ENCODE assay signal across 18 mouse cellular contexts in the genomic region with DNA sequence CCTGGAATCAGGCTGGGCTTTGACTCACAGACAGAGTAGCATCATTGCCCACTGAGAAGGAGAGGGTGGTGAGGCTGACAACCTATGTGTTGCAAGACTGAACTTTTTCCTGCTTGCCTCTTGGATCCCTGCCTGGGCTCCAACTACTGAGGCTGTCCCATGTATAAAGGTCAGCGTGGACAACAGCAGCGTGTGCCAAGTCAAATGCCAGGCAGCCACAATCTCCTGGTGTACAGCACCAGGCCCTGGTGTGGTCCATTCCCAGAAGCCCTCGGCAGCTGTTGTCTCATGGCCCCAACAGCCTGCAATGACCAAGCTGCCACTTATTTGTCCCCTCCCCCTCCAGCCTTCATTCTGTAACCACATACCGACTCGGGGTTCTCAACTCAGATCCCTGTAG. TPM values are rescaled to one million over a fixed set of nuclear protein-coding genes. Genes with fewer than 3 reads are reported as not detected.
DNase-seq lines count a peak whose midpoint lies in the region; ATAC-seq and TF ChIP-seq lines count a peak whose summit lies in the region.
"Had no signal": no experiment of that assay in that cellular context is flagged by ENCODE, and none has a peak within 500 bp of the region (broad histone marks: within the 10 kb centered on the region; RNA-seq: fewer than 3 reads in every experiment).

No protein-coding gene starts in this region.

- H3K27me3 ChIP-seq in hindbrain, embryonic 15.5 days = no peaks in the 10 kb centered on the region
- H3K27me3 ChIP-seq in hindbrain, postnatal 0 days (ENCODE audit: insufficient read depth, low read length) = no peaks in the 10 kb centered on the region
- H3K27me3 ChIP-seq: heart, embryonic 15.5 days; limb, embryonic 15.5 days; midbrain, embryonic 12.5 days had no signal

- no peak overlapping the region for H3K4me2 ChIP-seq in hindbrain, embryonic 15.5 days
- H3K4me2 ChIP-seq in hindbrain, postnatal 0 days (ENCODE audit: low read depth, low read length) = no peak overlapping the region
- H3K4me2 ChIP-seq: heart, embryonic 15.5 days; limb, embryonic 15.5 days; midbrain, embryonic 12.5 days had no signal

- no peaks in the 10 kb centered on the region for H3K4me1 ChIP-seq in hindbrain, embryonic 15.5 days (replicated peaks)
- H3K4me1 ChIP-seq in hindbrain, postnatal 0 days (ENCODE audit: insufficient read depth, low read length) = no peaks in the 10 kb centered on the region
- H3K4me1 ChIP-seq: hindbrain, embryonic 10.5 days; limb, embryonic 15.5 days; midbrain, embryonic 12.5 days had no signal

- no peaks in the 10 kb centered on the region for H3K9me3 ChIP-seq in hindbrain, embryonic 15.5 days
- H3K9me3 ChIP-seq in hindbrain, postnatal 0 days (ENCODE audit: low read length) = no peaks in the 10 kb centered on the region
- H3K9me3 ChIP-seq: G1E; heart, embryonic 15.5 days; hindbrain, embryonic 10.5 days; limb, embryonic 15.5 days; midbrain, embryonic 12.5 days had no signal

- peaks cover 10% of the 10 kb centered on the region for H3K36me3 ChIP-seq in hindbrain, embryonic 15.5 days
- peaks cover 13% of the 10 kb centered on the region for H3K36me3 ChIP-seq in hindbrain, postnatal 0 days (ENCODE audit: insufficient read depth, low read length)

- ATAC-seq in hindbrain, embryonic 15.5 days (ENCODE audit: low FRiP score, low read depth) = peak; percentile 4; the same call in 1 of the 2 replicates
- no peak for ATAC-seq in hindbrain, postnatal 0 days
- ATAC-seq: activated CD4-positive, CD25-positive, alpha-beta regulatory T cell, adult 4 months had no signal

- no peak overlapping the region for H3K4me3 ChIP-seq in hindbrain, embryonic 15.5 days
- H3K4me3 ChIP-seq in hindbrain, postnatal 0 days (ENCODE audit: low read length) = no peak overlapping the region
- H3K4me3 ChIP-seq: heart, embryonic 15.5 days; hindbrain, embryonic 10.5 days; limb, embryonic 15.5 days; midbrain, embryonic 12.5 days had no signal

- no peak overlapping the region for H3K9ac ChIP-seq in hindbrain, embryonic 15.5 days
- H3K9ac ChIP-seq in hindbrain, postnatal 0 days (replicated peaks; ENCODE audit: low read length) = no peak overlapping the region
- H3K9ac ChIP-seq: heart, embryonic 15.5 days; limb, embryonic 15.5 days; midbrain, embryonic 12.5 days had no signal

- 89% methylated on average over 5 of the region's 5 CpGs for WGBS in hindbrain, embryonic 15.5 days
- 83% methylated on average over 5 of the region's 5 CpGs for WGBS in hindbrain, postnatal 0 days

- H3K27ac ChIP-seq in hindbrain, embryonic 15.5 days (replicated peaks) = no peak overlapping the region
- H3K27ac ChIP-seq in hindbrain, postnatal 0 days = no peak overlapping the region
- H3K27ac ChIP-seq: heart, embryonic 15.5 days; hindbrain, embryonic 10.5 days; limb, embryonic 15.5 days; macrophage; midbrain, embryonic 12.5 days had no signal

- no peak for TF ChIP-seq CTCF in hindbrain, postnatal 0 days (IDR thresholded peaks at IDR 0.05; ENCODE audit: low read depth)

- no peak for DNase-seq in hindbrain, postnatal 0 days (ENCODE audit: low spot score)
- peak; percentile 63 to 69 for DNase-seq in lung, adult 18-20 months
- no peak for DNase-seq in lung, postnatal 10 days
- DNase-seq in adrenal gland, adult 8-10 months = peak; percentile 57
- DNase-seq in kidney, postnatal 36 days = peak; percentile 83 to 84
- no peak for DNase-seq in thymus, postnatal 25 days
- DNase-seq in cerebellum, postnatal 14 days = no peak
- DNase-seq: cerebellum, adult 9-11 months; retina, postnatal 1 day had no signal

RNA-seq across cellular contexts. Expression of a gene that starts 8.0 kb away (rescaled TPM):
- polyA plus RNA-seq in hindbrain, embryonic 15.5 days (2015; fragmentation: Nextera tagmentation; extraction: Ambion mirVana) = 30.8 and 33.1 TPM in 2 replicates
- 50.1 and 54.2 TPM in 2 replicates for total RNA-seq in hindbrain, postnatal 0 days (2014; rRNA removed)
- polyA plus RNA-seq in hindbrain, postnatal 0 days (2015; fragmentation: Nextera tagmentation; extraction: Ambion mirVana) = 35.2 and 36.9 TPM in 2 replicates
- 10 to 100 TPM; 38.4 to 51.7 (median 43.9) TPM for total RNA-seq in adrenal gland, adult 8-10 months (2022)

RNA-seq across cellular contexts. Expression of a gene that starts 8.2 kb away (rescaled TPM):
- polyA plus RNA-seq in hindbrain, embryonic 15.5 days (2015; fragmentation: Nextera tagmentation; extraction: Ambion mirVana) = 11.7 and 14.2 TPM in 2 replicates
- 5.0 and 9.6 TPM in 2 replicates for total RNA-seq in hindbrain, postnatal 0 days (2014; rRNA removed)
- 17.1 and 17.3 TPM in 2 replicates for polyA plus RNA-seq in hindbrain, postnatal 0 days (2015; fragmentation: Nextera tagmentation; extraction: Ambion mirVana)
- total RNA-seq in adrenal gland, adult 8-10 months (2022) = 100 to 1,000 TPM; 480 to 546 (median 516) TPM

RNA-seq across cellular contexts. Expression of a gene that starts 23.3 kb away (rescaled TPM):
- 45.3 and 46.3 TPM in 2 replicates for polyA plus RNA-seq in hindbrain, embryonic 15.5 days (2015; fragmentation: Nextera tagmentation; extraction: Ambion mirVana)
- total RNA-seq in hindbrain, postnatal 0 days (2014; rRNA removed) = 56.9 and 60.6 TPM in 2 replicates
- 31.3 and 32.6 TPM in 2 replicates for polyA plus RNA-seq in hindbrain, postnatal 0 days (2015; fragmentation: Nextera tagmentation; extraction: Ambion mirVana)
- total RNA-seq in adrenal gland, adult 8-10 months (2022) = 10 to 100 TPM; 38.9 to 46.7 (median 42.5) TPM

RNA-seq across cellular contexts. Expression of a gene that starts 45.0 kb away (rescaled TPM):
- 0.72 and 1.3 TPM in 2 replicates for polyA plus RNA-seq in hindbrain, embryonic 15.5 days (2015; fragmentation: Nextera tagmentation; extraction: Ambion mirVana)
- 0.16 and 0.97 TPM in 2 replicates for total RNA-seq in hindbrain, postnatal 0 days (2014; rRNA removed)
- polyA plus RNA-seq in hindbrain, postnatal 0 days (2015; fragmentation: Nextera tagmentation; extraction: Ambion mirVana) = 0.68 and 1.3 TPM in 2 replicates
- total RNA-seq in adrenal gland, adult 8-10 months (2022) = 1 to 10 TPM; 3.1 to 8.1 (median 5.4) TPM
- total RNA-seq: G1E; granulocyte monocyte progenitor cell, adult 5-6 weeks had no signal
- polyA plus RNA-seq: G1E, macrophage had no signal

Comparison
In these comparisons a context has a peak if more than half of its experiments do, and no peak if none do; other contexts are left out.
1. DNase-seq: peak in lung, adult 18-20 months (2 of 2), adrenal gland, adult 8-10 months (single experiment) and kidney, postnatal 36 days (2 of 2); none in hindbrain, postnatal 0 days (single experiment), lung, postnatal 10 days (single experiment), thymus, postnatal 25 days (single experiment) and cerebellum, postnatal 14 days (0 of 2).
2. RNA of a gene that starts 8.2 kb away (total RNA-seq): 480 to 546 TPM in adrenal gland, adult 8-10 months; 5.0 to 9.6 TPM in hindbrain, postnatal 0 days; every median in the first group is over 10 times any median in the second.